Mouse (Mus musculus) layer of hippocampus, adult 2 months (tissue): Measurements from ENCODE around the gene 4833439L19Rik. TPM values are rescaled to one million over a fixed set of nuclear protein-coding genes. Genes with fewer than 3 reads are reported as not detected.

Experiments used
- DNase-seq, 2 experiments: peaks; one replicate each; pipeline ENCODE4 v3.0.0; 2022; ENCODE audit warnings: low spot score in 2 of 2
- H3K27ac ChIP-seq: fragments of 200-600 bp; 2 replicates; pipeline ENCODE4 v1.8.1; 2022
- H3K4me3 ChIP-seq: fragments of 200-600 bp; 2 replicates; pipeline ENCODE4 v1.8.1; 2022; ENCODE audit warnings: mild to moderate bottlenecking
- CTCF ChIP-seq: fragments of 200-600 bp; conservative IDR thresholded peaks from 2 replicates; pipeline ENCODE4 v1.8.1; 2022; ENCODE audit warnings: antibody characterized with exemption, mild to moderate bottlenecking, moderate library complexity
- microRNA-seq, 2 experiments: library from miRNA; unstranded; fragments of <30 nt; microRNA quantifications; one replicate each; pipeline ENCODE4 v1.2.0; 2021
- total RNA-seq, 2 experiments: library from RNA; stranded (reverse); gene quantifications; 2 replicates each; pipeline ENCODE4 v1.2.3; 2021

4833439L19Rik gene
- total RNA-seq, 2 experiments from 2014 or later = 152 to 159 TPM

DNA sequence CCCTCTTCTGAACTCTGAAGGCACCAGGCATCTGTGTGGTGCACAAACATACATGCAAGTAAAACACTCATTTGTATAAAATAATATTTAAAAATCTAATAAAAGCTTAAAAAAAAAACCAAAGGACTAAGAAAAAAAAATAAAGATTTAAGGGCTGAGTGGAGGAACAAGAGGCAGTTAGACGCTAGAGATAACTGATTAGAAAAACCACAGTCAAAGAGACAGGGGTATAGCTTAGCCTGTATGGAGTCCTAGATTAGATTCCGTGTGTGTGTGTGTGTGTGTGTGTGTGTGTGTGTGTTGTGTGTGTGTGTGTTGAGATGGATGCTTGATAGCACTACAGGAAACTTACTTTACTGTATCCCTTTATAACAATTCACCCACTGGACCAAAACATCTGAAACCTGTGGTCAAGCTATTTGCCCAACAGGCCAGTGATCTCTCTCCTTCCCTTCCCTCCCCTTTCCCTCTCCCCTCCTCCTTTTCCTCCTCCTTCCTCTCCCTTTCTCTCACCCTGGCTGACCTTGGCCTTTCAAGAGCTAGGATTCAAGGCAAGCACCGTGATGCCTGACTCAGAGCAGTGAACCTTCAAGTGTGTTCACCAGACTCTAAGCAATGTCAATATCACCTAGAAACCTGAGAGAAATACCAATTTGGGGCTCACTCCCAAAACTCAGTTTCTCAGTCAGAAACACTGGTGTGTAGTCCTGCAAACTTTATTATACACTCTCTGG, 63.1 kb downstream of the 4833439L19Rik start:
- Histone ChIP-seq H3K27ac (no peak overlapping the region), H3K4me3 (no peak overlapping the region)
- DNase-seq = no peak
- no peak for TF ChIP-seq CTCF

- no peak overlapping the region for H3K27ac ChIP-seq
- TF ChIP-seq CTCF = no peak
- no peak overlapping the region for H3K4me3 ChIP-seq
- DNase-seq = no peak
Observed at GRCm38 (mm10) chr13:54501352-54501751, 63.9 kb downstream of the 4833439L19Rik start.

Small RNA genes within 50 kb of the gene (microRNA-seq; reads per million reads assigned to microRNA genes)
- 0 reads per million in 2 experiments for gene Gm24195

Other genes starting within 250 kb of the 4833439L19Rik start
- 1,000 to 10,000 TPM; 1,009 to 1,066 TPM for gene Cplx2, start 194.1 kb downstream of the 4833439L19Rik start, total RNA-seq
- 10 to 100 TPM; 34.9 to 39.8 TPM for gene Thoc3, start 96.6 kb downstream of the 4833439L19Rik start, total RNA-seq
- 10 to 100 TPM; 14.8 to 19.1 TPM for gene Simc1, start 61.7 kb downstream of the 4833439L19Rik start, total RNA-seq
- gene Arl10, start 9.6 kb upstream of the 4833439L19Rik start, total RNA-seq = 10 to 100 TPM; 30.5 to 34.0 TPM
- gene Nop16, start 24.7 kb upstream of the 4833439L19Rik start, total RNA-seq = 10 to 100 TPM; 24.8 to 28.1 TPM
- 100 to 1,000 TPM; 163 to 167 TPM for gene Higd2a, start 24.8 kb upstream of the 4833439L19Rik start, total RNA-seq
- gene Cltb, start 45.9 kb upstream of the 4833439L19Rik start, total RNA-seq = 100 to 1,000 TPM; 252 to 268 TPM
- 10 to 100 TPM; 54.2 to 59.8 TPM for gene Faf2, start 56.3 kb upstream of the 4833439L19Rik start, total RNA-seq
- gene Rnf44, start 128.5 kb upstream of the 4833439L19Rik start, total RNA-seq = 100 to 1,000 TPM; 153 to 160 TPM
- under 1 TPM; 0.33 to 0.44 TPM for gene Cdhr2, start 136.0 kb upstream of the 4833439L19Rik start, total RNA-seq
- gene Gprin1, start 184.4 kb upstream of the 4833439L19Rik start, total RNA-seq = 100 to 1,000 TPM; 146 to 150 TPM
- 100 to 1,000 TPM; 655 to 657 TPM for gene Sncb, start 201.2 kb upstream of the 4833439L19Rik start, total RNA-seq
- gene Eif4e1b, start 218.6 kb upstream of the 4833439L19Rik start, total RNA-seq = not detected
- 10 to 100 TPM; 96.7 to 97.7 TPM for gene Tspan17, start 223.9 kb upstream of the 4833439L19Rik start, total RNA-seq